Mouse (Mus musculus): ENCODE measurements around the gene Gm20388. TPM values are rescaled to one million over a fixed set of nuclear protein-coding genes. Genes with fewer than 3 reads are reported as not detected.

Gene Gm20388
- polyA plus RNA-seq, 1 experiment, result 10.6 TPM

GRCm38 (mm10) chr8:122144729-122145311, 2234.2 kb downstream of the Gm20388 start:
- WGBS, result 31% methylated on average over 11 of the region's 11 CpGs

GRCm38 (mm10) chr8:122149045-122149444, 2238.4 kb downstream of the Gm20388 start:
- no peaks in the 10 kb centered on the region for H3K4me1 ChIP-seq (ENCODE audit: control insufficient read depth, insufficient read depth, low read length)
- 62% methylated on average over 4 of the region's 4 CpGs for WGBS

More at GRCm38 (mm10) chr8:122144729-122145311, 2234.2 kb downstream of the Gm20388 start:
- no peak overlapping the region for H3K27ac ChIP-seq (ENCODE audit: control insufficient read depth, insufficient read depth, low read depth, low read length, poor library complexity)
- no peak overlapping the region for H3K4me3 ChIP-seq (replicated peaks; ENCODE audit: control insufficient read depth, low read depth, low read length)
- TF ChIP-seq CTCF (IDR thresholded peaks at IDR 0.05; ENCODE audit: control insufficient read depth, insufficient read depth, low read length) (no peak), POLR2A (IDR thresholded peaks at IDR 0.05; ENCODE audit: borderline replicate concordance, control insufficient read depth, low read depth, low read length) (no peak)
- no peaks in the 10 kb centered on the region for H3K4me1 ChIP-seq (ENCODE audit: control insufficient read depth, insufficient read depth, low read length)

GRCm38 (mm10) chr8:122149606-122150005, 2239.0 kb downstream of the Gm20388 start:
- Histone ChIP-seq H3K4me1 (ENCODE audit: control insufficient read depth, insufficient read depth, low read length) (no peaks in the 10 kb centered on the region), H3K4me3 (replicated peaks; ENCODE audit: control insufficient read depth, low read depth, low read length) (no peak overlapping the region), H3K27ac (ENCODE audit: control insufficient read depth, insufficient read depth, low read depth, low read length, poor library complexity) (no peak overlapping the region)
- TF ChIP-seq CTCF (IDR thresholded peaks at IDR 0.05; ENCODE audit: control insufficient read depth, insufficient read depth, low read length) (no peak), POLR2A (IDR thresholded peaks at IDR 0.05; ENCODE audit: borderline replicate concordance, control insufficient read depth, low read depth, low read length) (no peak)
- 75% methylated on average over 8 of the region's 8 CpGs for WGBS

More at GRCm38 (mm10) chr8:122149045-122149444, 2238.4 kb downstream of the Gm20388 start:
- H3K27ac ChIP-seq (ENCODE audit: control insufficient read depth, insufficient read depth, low read depth, low read length, poor library complexity), result no peak overlapping the region
- TF ChIP-seq POLR2A (IDR thresholded peaks at IDR 0.05; ENCODE audit: borderline replicate concordance, control insufficient read depth, low read depth, low read length) (no peak), CTCF (IDR thresholded peaks at IDR 0.05; ENCODE audit: control insufficient read depth, insufficient read depth, low read length) (no peak)
- no peak overlapping the region for H3K4me3 ChIP-seq (replicated peaks; ENCODE audit: control insufficient read depth, low read depth, low read length)

- no peak for TF ChIP-seq POLR2A (IDR thresholded peaks at IDR 0.05; ENCODE audit: borderline replicate concordance, control insufficient read depth, low read depth, low read length)
- TF ChIP-seq CTCF (IDR thresholded peaks at IDR 0.05; ENCODE audit: control insufficient read depth, insufficient read depth, low read length), result no peak
- no peaks in the 10 kb centered on the region for H3K4me1 ChIP-seq (ENCODE audit: control insufficient read depth, insufficient read depth, low read length)
- 33% methylated on average over 3 of the region's 3 CpGs for WGBS
Measured at GRCm38 (mm10) chr8:122151541-122151940, 2240.9 kb downstream of the Gm20388 start.

GRCm38 (mm10) chr8:122155082-122155643, 2244.5 kb downstream of the Gm20388 start:
- TF ChIP-seq CTCF (IDR thresholded peaks at IDR 0.05; ENCODE audit: control insufficient read depth, insufficient read depth, low read length) (no peak), POLR2A (IDR thresholded peaks at IDR 0.05; ENCODE audit: borderline replicate concordance, control insufficient read depth, low read depth, low read length) (no peak)
- Histone ChIP-seq H3K4me3 (replicated peaks; ENCODE audit: control insufficient read depth, low read depth, low read length) (no peak overlapping the region), H3K27ac (ENCODE audit: control insufficient read depth, insufficient read depth, low read depth, low read length, poor library complexity) (no peak overlapping the region), H3K4me1 (ENCODE audit: control insufficient read depth, insufficient read depth, low read length) (no peaks in the 10 kb centered on the region)
- 53% methylated on average over 10 of the region's 10 CpGs for WGBS

More at GRCm38 (mm10) chr8:122151541-122151940, 2240.9 kb downstream of the Gm20388 start:
- Histone ChIP-seq H3K27ac (ENCODE audit: control insufficient read depth, insufficient read depth, low read depth, low read length, poor library complexity) (no peak overlapping the region), H3K4me3 (replicated peaks; ENCODE audit: control insufficient read depth, low read depth, low read length) (no peak overlapping the region)

- no peak for TF ChIP-seq CTCF (IDR thresholded peaks at IDR 0.05; ENCODE audit: control insufficient read depth, insufficient read depth, low read length)
- TF ChIP-seq POLR2A (IDR thresholded peaks at IDR 0.05; ENCODE audit: borderline replicate concordance, control insufficient read depth, low read depth, low read length), result no peak
- 85% methylated on average over 9 of the region's 9 CpGs for WGBS
- Histone ChIP-seq H3K4me1 (ENCODE audit: control insufficient read depth, insufficient read depth, low read length) (no peaks in the 10 kb centered on the region), H3K27ac (ENCODE audit: control insufficient read depth, insufficient read depth, low read depth, low read length, poor library complexity) (no peak overlapping the region), H3K4me3 (replicated peaks; ENCODE audit: control insufficient read depth, low read depth, low read length) (no peak overlapping the region)
Measured at GRCm38 (mm10) chr8:122155964-122156363, 2245.3 kb downstream of the Gm20388 start.

- Histone ChIP-seq H3K4me3 (replicated peaks; ENCODE audit: control insufficient read depth, low read depth, low read length) (no peak overlapping the region), H3K27ac (ENCODE audit: control insufficient read depth, insufficient read depth, low read depth, low read length, poor library complexity) (no peak overlapping the region), H3K4me1 (ENCODE audit: control insufficient read depth, insufficient read depth, low read length) (no peaks in the 10 kb centered on the region)
- 89% methylated on average over 12 of the region's 12 CpGs for WGBS
- TF ChIP-seq POLR2A (IDR thresholded peaks at IDR 0.05; ENCODE audit: borderline replicate concordance, control insufficient read depth, low read depth, low read length) (no peak), CTCF (IDR thresholded peaks at IDR 0.05; ENCODE audit: control insufficient read depth, insufficient read depth, low read length) (no peak)
Measured at GRCm38 (mm10) chr8:122157689-122158088, 2247.0 kb downstream of the Gm20388 start.

- TF ChIP-seq POLR2A (IDR thresholded peaks at IDR 0.05; ENCODE audit: borderline replicate concordance, control insufficient read depth, low read depth, low read length) (no peak), CTCF (IDR thresholded peaks at IDR 0.05; ENCODE audit: control insufficient read depth, insufficient read depth, low read length) (no peak)
- Histone ChIP-seq H3K27ac (ENCODE audit: control insufficient read depth, insufficient read depth, low read depth, low read length, poor library complexity) (no peak overlapping the region), H3K4me1 (ENCODE audit: control insufficient read depth, insufficient read depth, low read length) (no peaks in the 10 kb centered on the region), H3K4me3 (replicated peaks; ENCODE audit: control insufficient read depth, low read depth, low read length) (no peak overlapping the region)
- 41% methylated on average over 5 of the region's 5 CpGs for WGBS
Measured at GRCm38 (mm10) chr8:122160165-122160564, 2249.5 kb downstream of the Gm20388 start.

Measured in bone marrow, adult 2 months (tissue).